Mouse (Mus musculus) kidney, postnatal 0 days (tissue): ENCODE data around the gene Kantr. TPM values are rescaled to one million over a fixed set of nuclear protein-coding genes. Genes with fewer than 3 reads are reported as not detected.

ENCODE experiments used
- ATAC-seq: fragments of 200-750 bp; cut with Nextera tagmentation; replicated peaks from 2 replicates; pipeline ENCODE4 v1.8.0; 2017; ENCODE audit warnings: low read depth, moderate number of reproducible peaks, moderate TSS enrichment, moderate library complexity; ENCODE audit not compliant: low FRiP score
- DNase-seq: peaks from one replicate; pipeline ENCODE4 v3.0.0-alpha.2; 2016; ENCODE audit warnings: low spot score
- H3K27ac ChIP-seq: fragments of 300-500 bp; sonication (generic); 2 replicates; pipeline ENCODE4 v1.5.1; 2014; ENCODE audit warnings: mild to moderate bottlenecking
- H3K27me3 ChIP-seq: fragments of 300-500 bp; sonication (generic); 2 replicates; pipeline ENCODE4 v1.6.1; 2014; ENCODE audit warnings: low read length, mixed read lengths; ENCODE audit not compliant: insufficient read depth
- H3K36me3 ChIP-seq: fragments of 300-500 bp; sonication (generic); 2 replicates; pipeline ENCODE4 v1.6.1; 2014; ENCODE audit warnings: low read length, mixed read lengths; ENCODE audit not compliant: insufficient read depth
- H3K4me1 ChIP-seq: fragments of 300-500 bp; sonication (generic); replicated peaks from 2 replicates; pipeline ENCODE4 v1.6.1; 2014; ENCODE audit warnings: antibody characterized with exemption, low read length, mixed read lengths; ENCODE audit not compliant: insufficient read depth
- H3K4me2 ChIP-seq: fragments of 300-500 bp; sonication (generic); 2 replicates; pipeline ENCODE4 v1.6.1; 2014; ENCODE audit warnings: mild to moderate bottlenecking, low read length, moderate library complexity, mixed read lengths
- H3K4me3 ChIP-seq: fragments of 300-500 bp; sonication (generic); replicated peaks from 2 replicates; pipeline ENCODE4 v1.5.1; 2014; ENCODE audit warnings: low read depth, low read length
- H3K9ac ChIP-seq: fragments of 300-500 bp; sonication (generic); 2 replicates; pipeline ENCODE4 v1.6.1; 2014; ENCODE audit warnings: low read depth, low read length
- H3K9me3 ChIP-seq: fragments of 300-500 bp; sonication (generic); replicated peaks from 2 replicates; pipeline ENCODE4 v1.6.1; 2016; ENCODE audit warnings: low read length, inconsistent platforms, mixed read lengths
- CTCF ChIP-seq: IDR thresholded peaks from 2 replicates; pipeline ENCODE4 v1.5.1; 2016; ENCODE audit warnings: antibody characterized with exemption, low read depth, mild to moderate bottlenecking, moderate library complexity
- WGBS: fragments of 180-500 bp; shearing (Covaris S2); extraction: QIAGEN DNeasy Blood & Tissue Kit; methylation state at CpG from one replicate; pipeline ENCODE4 v1.1.7; 2014; 5-methylcytosine and 5-hydroxymethylcytosine counted together
- polyA plus RNA-seq: library from polyadenylated mRNA; unstranded; fragments of >200 nt; fragmentation: Nextera tagmentation; extraction: Ambion mirVana; gene quantifications from 2 replicates; pipeline ENCODE4 v1.2.1, GENCODE M21; 2015

Kantr gene
- polyA plus RNA-seq, 1 experiment from 2014 or later = 10.3 TPM

DNA sequence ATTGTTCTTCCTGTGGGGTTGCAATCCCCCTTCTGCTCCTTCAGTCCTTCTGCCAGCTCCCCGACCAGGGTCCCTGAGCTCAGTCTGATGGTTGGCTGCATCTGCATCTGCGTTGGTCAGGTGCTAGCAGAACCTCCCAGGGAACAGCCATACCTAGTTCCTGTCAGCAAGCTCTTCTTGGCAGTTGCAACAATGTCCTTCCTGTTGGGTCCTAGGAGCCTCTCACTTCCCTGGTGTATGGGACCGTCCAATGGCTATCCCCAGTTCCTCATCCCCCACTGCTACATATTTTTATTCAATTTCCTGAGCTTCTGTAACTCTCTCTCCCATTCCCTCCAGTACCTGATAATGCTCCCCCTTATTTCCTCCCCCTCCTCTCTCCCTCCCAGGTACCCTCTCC, 42.5 kb downstream of the Kantr start:
- ATAC-seq (no peak), DNase-seq (no peak)
- no peaks in the 10 kb centered on the region for H3K27me3 ChIP-seq
- H3K9ac ChIP-seq = no peak overlapping the region
- no peak overlapping the region for H3K4me3 ChIP-seq
- H3K4me2 ChIP-seq = no peak overlapping the region
- H3K4me1 ChIP-seq = no peaks in the 10 kb centered on the region
- no peaks in the 10 kb centered on the region for H3K36me3 ChIP-seq
- WGBS = 79% methylated on average over 3 of the region's 3 CpGs
- TF ChIP-seq CTCF = no peak
- H3K27ac ChIP-seq = no peak overlapping the region
- no peaks in the 10 kb centered on the region for H3K9me3 ChIP-seq

DNA sequence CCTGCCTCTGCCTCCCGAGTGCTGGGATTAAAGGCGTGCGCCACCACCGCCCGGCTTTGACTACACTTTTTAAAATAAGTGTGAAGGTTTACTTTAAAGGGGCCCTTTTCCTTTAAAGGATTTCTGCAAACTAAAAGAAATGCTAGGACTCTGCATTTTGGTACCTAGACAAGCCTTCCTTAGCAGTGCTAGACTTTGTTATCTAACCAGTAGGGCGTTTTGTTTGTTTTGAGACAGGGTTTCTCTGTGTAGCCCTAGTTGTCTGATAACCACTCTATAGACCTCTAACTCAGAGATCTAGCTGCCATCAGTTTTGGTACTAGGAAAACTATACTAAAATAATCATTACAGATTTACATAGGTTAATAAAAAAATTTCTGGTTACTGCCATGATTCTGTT, 47.9 kb downstream of the Kantr start:
- TF ChIP-seq CTCF = no peak
- H3K36me3 ChIP-seq = peaks cover 12% of the 10 kb centered on the region; the same call in 1 of the 2 replicates
- H3K9me3 ChIP-seq = no peaks in the 10 kb centered on the region
- DNase-seq (no peak), ATAC-seq (no peak)
- no peaks in the 10 kb centered on the region for H3K4me1 ChIP-seq
- H3K9ac ChIP-seq = no peak overlapping the region
- H3K27ac ChIP-seq = no peak overlapping the region
- H3K4me3 ChIP-seq = no peak overlapping the region
- no peak overlapping the region for H3K4me2 ChIP-seq
- 94% methylated on average over 6 of the region's 6 CpGs for WGBS
- no peaks in the 10 kb centered on the region for H3K27me3 ChIP-seq

DNA sequence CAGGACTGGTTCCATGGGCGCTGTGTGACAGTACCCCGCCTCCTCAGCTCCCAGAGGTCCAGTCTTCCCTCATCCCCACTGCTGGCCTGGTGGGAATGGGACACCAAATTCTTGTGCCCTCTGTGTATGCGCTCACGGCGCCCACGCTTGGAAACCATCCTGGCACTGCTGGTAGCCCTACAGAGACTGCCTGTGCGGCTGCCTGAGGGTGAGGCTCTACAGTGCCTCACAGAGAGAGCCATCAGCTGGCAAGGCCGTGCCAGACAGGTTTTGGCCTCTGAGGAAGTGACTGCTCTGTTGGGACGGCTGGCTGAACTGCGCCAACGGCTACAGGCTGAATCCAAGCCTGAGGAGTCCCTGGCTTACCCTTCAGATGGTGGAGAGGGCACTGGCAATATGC, 56.1 kb downstream of the Kantr start:
- Histone ChIP-seq H3K4me1 (no peaks in the 10 kb centered on the region), H3K9me3 (no peaks in the 10 kb centered on the region), H3K27me3 (no peaks in the 10 kb centered on the region), H3K4me2 (no peak overlapping the region), H3K27ac (no peak overlapping the region), H3K4me3 (no peak overlapping the region), H3K36me3 (peaks cover 70% of the 10 kb centered on the region), H3K9ac (no peak overlapping the region)
- ATAC-seq (no peak), DNase-seq (no peak)
- TF ChIP-seq CTCF = no peak
- WGBS = 96% methylated on average over 11 of the region's 11 CpGs

Other genes with a start within 250 kb of the Kantr start
- 10.3 and 11.0 TPM in 2 replicates for gene Iqsec2, start 183.2 kb downstream of the Kantr start, polyA plus RNA-seq
- 18.0 and 18.5 TPM in 2 replicates for gene Kdm5c, start 94.5 kb downstream of the Kantr start, polyA plus RNA-seq
- gene Tspyl2, start 14.9 kb upstream of the Kantr start, polyA plus RNA-seq = 16.1 and 18.5 TPM in 2 replicates
- 2.1 and 2.8 TPM in 2 replicates for gene Gpr173, start 41.2 kb upstream of the Kantr start, polyA plus RNA-seq
- gene Cldn34a, start 235.8 kb upstream of the Kantr start, polyA plus RNA-seq = not detected in 2 replicates